Mouse (Mus musculus): ENCODE measurements at regions not wholly inside any gene's neighbourhood (a gene's known extent, or its start where the extent isn't known, plus 50 kb on each side); places are given as distances from the start of the nearest gene placed in this dataset.
"Not testable (repeated sequence)": the region's sequence is repeated elsewhere in the genome, so short reads cannot be mapped to it uniquely, and the experiment has no call there.

- in situ Hi-C loops (cut with MboI; ENCODE audit: low pct_unique_long_range_greater_than_20kb): no loop called here
- DNase-seq (ENCODE audit: low read depth, low spot score): no peak
- ChIA-PET POLR2A (no interaction called here), CTCF (no interaction called here)
- TF ChIP-seq CTCF (IDR thresholded peaks at IDR 0.05): no peak
- no peaks in the 10 kb centered on the region for H3K27me3 ChIP-seq
- ATAC-seq: no peak
Measured at GRCm38 (mm10) chr6:37692758-37693157, 162.8 kb downstream of the Akr1d1 start.

GRCm38 (mm10) chr6:37696074-37696473 is 166.1 kb downstream of the Akr1d1 start:
- CTCF ChIA-PET: no interaction called here

GRCm38 (mm10) chr6:37703946-37704345 is 166.7 kb upstream of the Trim24 start:
- H3K27me3 ChIP-seq: no peaks in the 10 kb centered on the region
- in situ Hi-C loops (cut with MboI; ENCODE audit: low pct_unique_long_range_greater_than_20kb): no loop called here
- DNase-seq (ENCODE audit: low read depth, low spot score): no peak
- ChIA-PET CTCF (no interaction called here), POLR2A (interaction anchor here (0.6 kb wide), 1 partner anchor 81 kb away, joined by 5 read pairs; no protein-coding TSS in a partner anchor)
- TF ChIP-seq CTCF (IDR thresholded peaks at IDR 0.05): no peak
- no peak for ATAC-seq

More at GRCm38 (mm10) chr6:37696074-37696473, 166.1 kb downstream of the Akr1d1 start:
- TF ChIP-seq CTCF (IDR thresholded peaks at IDR 0.05): no peak
- POLR2A ChIA-PET: no interaction called here
- DNase-seq (ENCODE audit: low read depth, low spot score) (no peak), ATAC-seq (no peak)
- in situ Hi-C loops (cut with MboI; ENCODE audit: low pct_unique_long_range_greater_than_20kb): no loop called here
- no peaks in the 10 kb centered on the region for H3K27me3 ChIP-seq

- TF ChIP-seq CTCF (IDR thresholded peaks at IDR 0.05): no peak
- ATAC-seq: no peak
- DNase-seq (ENCODE audit: low read depth, low spot score): no peak
- ChIA-PET POLR2A (no interaction called here), CTCF (interaction anchor here (0.7 to 1.4 kb wide), 3 partner anchors 9 to 37 kb away, joined by 3 read pairs; no protein-coding TSS in a partner anchor)
- in situ Hi-C loops (cut with MboI; ENCODE audit: low pct_unique_long_range_greater_than_20kb): no loop called here
- no peaks in the 10 kb centered on the region for H3K27me3 ChIP-seq
Measured at GRCm38 (mm10) chr6:37705733-37706145, 164.9 kb upstream of the Trim24 start.

- CTCF ChIA-PET; in situ Hi-C loops (cut with MboI; ENCODE audit: low pct_unique_long_range_greater_than_20kb); H3K27me3 ChIP-seq; DNase-seq (ENCODE audit: low read depth, low spot score); ATAC-seq: not testable (repeated sequence)
- POLR2A ChIA-PET: interaction anchor here (0.6 to 0.8 kb wide), 2 partner anchors 72 to 122 kb away, joined by 3 read pairs; no protein-coding TSS in a partner anchor
Measured at GRCm38 (mm10) chr6:37707671-37708070, 162.9 kb upstream of the Trim24 start.

- H3K27me3 ChIP-seq: no peaks in the 10 kb centered on the region
- CTCF ChIA-PET: no interaction called here
- no peak for TF ChIP-seq CTCF (IDR thresholded peaks at IDR 0.05)
- DNase-seq (ENCODE audit: low read depth, low spot score) (no peak), ATAC-seq (no peak)
- in situ Hi-C loops (cut with MboI; ENCODE audit: low pct_unique_long_range_greater_than_20kb): no loop called here
- POLR2A ChIA-PET: no interaction called here
Measured at GRCm38 (mm10) chr6:37711766-37712165, 158.8 kb upstream of the Trim24 start.

- CTCF ChIA-PET: no interaction called here
- no peaks in the 10 kb centered on the region for H3K27me3 ChIP-seq
- no peak for DNase-seq (ENCODE audit: low read depth, low spot score)
- no peak for ATAC-seq
- POLR2A ChIA-PET: no interaction called here
- TF ChIP-seq CTCF (IDR thresholded peaks at IDR 0.05): no peak
- in situ Hi-C loops (cut with MboI; ENCODE audit: low pct_unique_long_range_greater_than_20kb): no loop called here
Measured at GRCm38 (mm10) chr6:37713411-37713810, 157.2 kb upstream of the Trim24 start.

GRCm38 (mm10) chr6:37714223-37714928 is 156.2 kb upstream of the Trim24 start:
- DNase-seq (ENCODE audit: low read depth, low spot score) (no peak), ATAC-seq (peak; percentile 51)
- CTCF ChIA-PET: interaction anchor here (0.9 to 1.4 kb wide), 3 partner anchors 9 to 10 kb away, joined by 3 read pairs; no protein-coding TSS in a partner anchor
- no peak for TF ChIP-seq CTCF (IDR thresholded peaks at IDR 0.05)
- in situ Hi-C loops (cut with MboI; ENCODE audit: low pct_unique_long_range_greater_than_20kb): no loop called here
- H3K27me3 ChIP-seq: no peaks in the 10 kb centered on the region
- POLR2A ChIA-PET: no interaction called here

- CTCF ChIA-PET: interaction anchor here (0.7 to 1.6 kb wide), 2 partner anchors 38 to 225 kb away, joined by 3 to 4 read pairs; no protein-coding TSS in a partner anchor
- ATAC-seq (no peak), DNase-seq (ENCODE audit: low read depth, low spot score) (no peak)
- POLR2A ChIA-PET: no interaction called here
- TF ChIP-seq CTCF (IDR thresholded peaks at IDR 0.05): no peak
- in situ Hi-C loops (cut with MboI; ENCODE audit: low pct_unique_long_range_greater_than_20kb): no loop called here
- H3K27me3 ChIP-seq: no peaks in the 10 kb centered on the region
Measured at GRCm38 (mm10) chr6:37721736-37722135, 148.9 kb upstream of the Trim24 start.

- ATAC-seq: peak; percentile 91
- CTCF ChIA-PET: interaction anchor here (0.9 to 1.6 kb wide), 3 partner anchors 8 to 40 kb away, joined by 3 read pairs; no protein-coding TSS in a partner anchor
- POLR2A ChIA-PET: interaction anchor here (0.5 to 1.4 kb wide), 2 partner anchors 24 to 76 kb away, joined by 4 to 5 read pairs; no protein-coding TSS in a partner anchor
Measured at GRCm38 (mm10) chr6:37723337-37723736, 147.3 kb upstream of the Trim24 start.

GRCm38 (mm10) chr6:37724240-37724639 is 146.4 kb upstream of the Trim24 start:
- ATAC-seq (no peak), DNase-seq (ENCODE audit: low read depth, low spot score) (no peak)
- ChIA-PET CTCF (interaction anchor here (0.9 to 1.6 kb wide), 2 partner anchors 10 to 18 kb away, joined by 3 read pairs; no protein-coding TSS in a partner anchor), POLR2A (no interaction called here)
- in situ Hi-C loops (cut with MboI; ENCODE audit: low pct_unique_long_range_greater_than_20kb): no loop called here
- no peak for TF ChIP-seq CTCF (IDR thresholded peaks at IDR 0.05)
- no peaks in the 10 kb centered on the region for H3K27me3 ChIP-seq

More at GRCm38 (mm10) chr6:37723337-37723736, 147.3 kb upstream of the Trim24 start:
- in situ Hi-C loops (cut with MboI; ENCODE audit: low pct_unique_long_range_greater_than_20kb): no loop called here
- H3K27me3 ChIP-seq: no peaks in the 10 kb centered on the region
- DNase-seq (ENCODE audit: low read depth, low spot score): peak; percentile 95
- TF ChIP-seq CTCF (IDR thresholded peaks at IDR 0.05): no peak

Data from Patski (cell line).